Mouse (Mus musculus): Measurements from ENCODE around the gene Fgf12. TPM values are rescaled to one million over a fixed set of nuclear protein-coding genes. Genes with fewer than 3 reads are reported as not detected.

The Fgf12 gene
- polyA plus RNA-seq, 1 experiment from 2014 or later, result 67.3 TPM

DNA sequence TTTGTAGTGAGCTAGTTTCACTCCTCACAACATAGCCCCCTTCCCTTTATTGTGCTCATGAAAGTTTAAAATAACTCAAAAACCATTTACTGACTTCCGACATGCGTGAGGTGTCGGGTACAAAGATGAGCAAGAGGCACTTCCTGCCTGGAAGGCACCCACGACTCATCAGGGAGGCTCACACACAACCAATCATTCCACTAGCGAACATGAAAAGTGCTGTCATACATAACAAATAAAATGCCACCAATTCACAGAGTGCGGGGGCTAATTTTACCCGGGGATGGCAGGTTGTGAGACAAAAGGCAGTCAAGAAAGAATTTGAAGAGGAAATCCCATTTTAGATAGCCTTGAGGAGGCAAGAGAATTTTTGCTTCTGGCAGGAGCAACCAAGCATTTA, 344.6 kb downstream of the Fgf12 start:
- WGBS, result 62% methylated on average over 7 of the region's 7 CpGs
- Histone ChIP-seq H3K27me3 (replicated peaks; ENCODE audit: control insufficient read depth, insufficient read depth, low read length) (no peaks in the 10 kb centered on the region), H3K9ac (ENCODE audit: low read depth, low read length) (no peak overlapping the region), H3K27ac (ENCODE audit: low read depth, low read length) (no peak overlapping the region), H3K9me3 (ENCODE audit: control insufficient read depth, low read length) (no peaks in the 10 kb centered on the region), H3K4me2 (ENCODE audit: low read length) (no peak overlapping the region), H3K4me1 (ENCODE audit: control insufficient read depth, insufficient read depth, low read depth, low read length) (no peaks in the 10 kb centered on the region), H3K4me3 (ENCODE audit: low read length) (no peak overlapping the region), H3K36me3 (ENCODE audit: control insufficient read depth, insufficient read depth, low read length) (no peaks in the 10 kb centered on the region)
- peak; percentile 43; the same call in 1 of the 2 replicates for ATAC-seq

DNA sequence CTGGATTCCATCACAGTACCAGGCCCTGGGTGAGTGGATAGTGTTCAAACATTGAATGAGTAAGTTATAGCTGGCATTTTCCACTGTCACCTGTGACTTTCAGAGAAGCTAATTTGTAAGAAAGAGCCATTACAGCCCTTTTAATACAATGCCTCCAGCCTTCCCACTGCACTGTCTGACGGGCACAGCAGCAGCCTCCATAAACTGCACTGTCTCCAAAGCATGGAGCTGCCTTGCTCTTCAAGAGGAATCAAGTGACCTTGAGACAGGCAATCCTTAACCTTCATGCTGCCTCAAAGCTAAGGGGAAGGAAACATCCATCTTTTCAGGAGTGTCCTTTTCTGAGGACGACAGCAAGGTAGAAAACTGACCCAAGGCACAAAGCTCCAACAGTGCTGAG, 345.0 kb downstream of the Fgf12 start:
- Histone ChIP-seq H3K4me1 (ENCODE audit: control insufficient read depth, insufficient read depth, low read depth, low read length) (no peaks in the 10 kb centered on the region), H3K27ac (ENCODE audit: low read depth, low read length) (no peak overlapping the region), H3K36me3 (ENCODE audit: control insufficient read depth, insufficient read depth, low read length) (no peaks in the 10 kb centered on the region), H3K9me3 (ENCODE audit: control insufficient read depth, low read length) (no peaks in the 10 kb centered on the region), H3K4me2 (ENCODE audit: low read length) (no peak overlapping the region), H3K4me3 (ENCODE audit: low read length) (no peak overlapping the region), H3K27me3 (replicated peaks; ENCODE audit: control insufficient read depth, insufficient read depth, low read length) (no peaks in the 10 kb centered on the region), H3K9ac (ENCODE audit: low read depth, low read length) (no peak overlapping the region)
- peak; percentile 40; the same call in 1 of the 2 replicates for ATAC-seq
- 53% methylated on average over 2 of the region's 2 CpGs for WGBS

- WGBS, result 89% methylated on average over 1 of the region's 1 CpGs
- H3K27me3 ChIP-seq (replicated peaks; ENCODE audit: control insufficient read depth, insufficient read depth, low read length), result no peaks in the 10 kb centered on the region
- H3K4me2 ChIP-seq (ENCODE audit: low read length), result no peak overlapping the region
- no peak overlapping the region for H3K4me3 ChIP-seq (ENCODE audit: low read length)
- no peaks in the 10 kb centered on the region for H3K9me3 ChIP-seq (ENCODE audit: control insufficient read depth, low read length)
- H3K27ac ChIP-seq (ENCODE audit: low read depth, low read length), result no peak overlapping the region
- no peak for ATAC-seq
- no peaks in the 10 kb centered on the region for H3K36me3 ChIP-seq (ENCODE audit: control insufficient read depth, insufficient read depth, low read length)
- H3K4me1 ChIP-seq (ENCODE audit: control insufficient read depth, insufficient read depth, low read depth, low read length), result no peaks in the 10 kb centered on the region
- no peak overlapping the region for H3K9ac ChIP-seq (ENCODE audit: low read depth, low read length)
These were observed 348.7 kb downstream of the Fgf12 start for GRCm38 (mm10) chr16:28404156-28404555.

DNA sequence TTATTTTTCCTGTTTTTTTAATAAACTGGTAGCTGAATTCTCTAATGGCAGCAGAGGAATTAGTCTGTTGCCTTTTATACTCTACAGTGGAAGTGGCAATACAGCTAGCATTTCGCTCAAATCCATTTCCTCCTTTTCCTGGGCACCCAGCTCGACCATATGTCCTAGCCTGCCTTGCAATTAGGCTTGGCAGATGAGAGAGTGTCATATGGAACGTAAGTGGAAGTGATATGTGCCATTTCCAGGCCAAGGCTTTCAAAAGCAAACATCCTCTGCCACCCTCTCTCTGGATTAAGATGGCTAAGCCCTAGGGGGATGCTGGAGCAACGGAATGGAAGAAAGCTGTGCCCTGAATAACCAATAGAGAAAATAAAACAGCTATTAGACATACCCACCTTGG, 350.2 kb downstream of the Fgf12 start:
- Histone ChIP-seq H3K27ac (ENCODE audit: low read depth, low read length) (no peak overlapping the region), H3K4me2 (ENCODE audit: low read length) (no peak overlapping the region), H3K9me3 (ENCODE audit: control insufficient read depth, low read length) (no peaks in the 10 kb centered on the region), H3K4me3 (ENCODE audit: low read length) (no peak overlapping the region), H3K4me1 (ENCODE audit: control insufficient read depth, insufficient read depth, low read depth, low read length) (no peaks in the 10 kb centered on the region), H3K36me3 (ENCODE audit: control insufficient read depth, insufficient read depth, low read length) (no peaks in the 10 kb centered on the region), H3K27me3 (replicated peaks; ENCODE audit: control insufficient read depth, insufficient read depth, low read length) (no peaks in the 10 kb centered on the region), H3K9ac (ENCODE audit: low read depth, low read length) (no peak overlapping the region)
- no peak for ATAC-seq
- 50% methylated on average over 4 of the region's 4 CpGs for WGBS

GRCm38 (mm10) chr16:28391283-28391682, 361.6 kb downstream of the Fgf12 start:
- Histone ChIP-seq H3K9me3 (ENCODE audit: control insufficient read depth, low read length) (no peaks in the 10 kb centered on the region), H3K4me3 (ENCODE audit: low read length) (no peak overlapping the region), H3K27me3 (replicated peaks; ENCODE audit: control insufficient read depth, insufficient read depth, low read length) (no peaks in the 10 kb centered on the region), H3K36me3 (ENCODE audit: control insufficient read depth, insufficient read depth, low read length) (no peaks in the 10 kb centered on the region), H3K4me1 (ENCODE audit: control insufficient read depth, insufficient read depth, low read depth, low read length) (no peaks in the 10 kb centered on the region), H3K27ac (ENCODE audit: low read depth, low read length) (no peak overlapping the region), H3K4me2 (ENCODE audit: low read length) (no peak overlapping the region), H3K9ac (ENCODE audit: low read depth, low read length) (no peak overlapping the region)
- WGBS, result 82% methylated on average over 5 of the region's 5 CpGs
- no peak for ATAC-seq

DNA sequence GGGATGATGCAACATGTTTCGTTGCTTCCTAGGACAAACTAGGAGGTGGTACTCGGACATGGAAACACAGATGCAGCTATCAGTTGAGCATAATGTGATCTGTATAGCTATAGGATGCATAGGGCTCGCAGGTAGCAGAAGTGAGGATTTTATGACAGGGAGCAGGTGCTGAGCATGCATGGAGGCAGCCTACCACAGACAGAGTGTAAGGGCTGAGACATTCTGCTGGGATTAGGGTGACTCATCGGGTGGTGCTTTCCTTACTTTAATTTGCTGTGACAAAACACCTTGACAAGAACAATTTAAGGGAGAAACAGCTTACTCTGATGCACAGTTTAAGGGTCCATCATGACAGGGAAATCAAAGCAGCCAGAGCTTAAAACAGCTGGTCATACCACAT, 363.8 kb downstream of the Fgf12 start:
- Histone ChIP-seq H3K27ac (ENCODE audit: low read depth, low read length) (no peak overlapping the region), H3K9me3 (ENCODE audit: control insufficient read depth, low read length) (no peaks in the 10 kb centered on the region), H3K4me3 (ENCODE audit: low read length) (no peak overlapping the region), H3K4me1 (ENCODE audit: control insufficient read depth, insufficient read depth, low read depth, low read length) (no peaks in the 10 kb centered on the region), H3K36me3 (ENCODE audit: control insufficient read depth, insufficient read depth, low read length) (no peaks in the 10 kb centered on the region), H3K9ac (ENCODE audit: low read depth, low read length) (no peak overlapping the region), H3K4me2 (ENCODE audit: low read length) (no peak overlapping the region), H3K27me3 (replicated peaks; ENCODE audit: control insufficient read depth, insufficient read depth, low read length) (no peaks in the 10 kb centered on the region)
- ATAC-seq, result no peak
- 79% methylated on average over 4 of the region's 4 CpGs for WGBS

- Histone ChIP-seq H3K4me3 (ENCODE audit: low read length) (no peak overlapping the region), H3K4me1 (ENCODE audit: control insufficient read depth, insufficient read depth, low read depth, low read length) (no peaks in the 10 kb centered on the region), H3K27me3 (replicated peaks; ENCODE audit: control insufficient read depth, insufficient read depth, low read length) (no peaks in the 10 kb centered on the region), H3K9ac (ENCODE audit: low read depth, low read length) (no peak overlapping the region), H3K4me2 (ENCODE audit: low read length) (no peak overlapping the region), H3K9me3 (ENCODE audit: control insufficient read depth, low read length) (no peaks in the 10 kb centered on the region), H3K27ac (ENCODE audit: low read depth, low read length) (no peak overlapping the region), H3K36me3 (ENCODE audit: control insufficient read depth, insufficient read depth, low read length) (no peaks in the 10 kb centered on the region)
- WGBS, result 91% methylated on average over 2 of the region's 2 CpGs
- no peak for ATAC-seq
These were observed 378.1 kb downstream of the Fgf12 start for GRCm38 (mm10) chr16:28374790-28375189.

DNA sequence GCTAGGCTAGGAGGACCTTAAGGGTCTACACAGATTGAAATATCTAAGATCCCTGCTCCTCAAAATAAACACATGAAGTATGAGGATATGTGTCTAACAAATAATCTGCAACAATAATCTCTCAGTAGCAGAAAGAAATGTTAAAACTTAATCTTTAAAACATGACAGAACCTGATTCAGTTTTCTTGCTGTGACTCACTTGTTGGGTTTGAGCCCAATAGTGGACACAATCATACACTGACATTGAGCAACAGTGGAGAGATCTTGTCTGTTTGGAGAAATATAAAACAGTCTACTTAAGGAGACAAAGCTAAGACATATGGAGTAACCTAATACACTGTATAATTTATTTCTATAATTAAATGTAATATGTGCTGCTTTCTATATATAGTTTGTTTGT, 379.6 kb downstream of the Fgf12 start:
- no peaks in the 10 kb centered on the region for H3K27me3 ChIP-seq (replicated peaks; ENCODE audit: control insufficient read depth, insufficient read depth, low read length)
- H3K9ac ChIP-seq (ENCODE audit: low read depth, low read length), result no peak overlapping the region
- no peaks in the 10 kb centered on the region for H3K36me3 ChIP-seq (ENCODE audit: control insufficient read depth, insufficient read depth, low read length)
- H3K4me3 ChIP-seq (ENCODE audit: low read length), result no peak overlapping the region
- no peak for ATAC-seq
- H3K4me2 ChIP-seq (ENCODE audit: low read length), result no peak overlapping the region
- no peaks in the 10 kb centered on the region for H3K4me1 ChIP-seq (ENCODE audit: control insufficient read depth, insufficient read depth, low read depth, low read length)
- no peaks in the 10 kb centered on the region for H3K9me3 ChIP-seq (ENCODE audit: control insufficient read depth, low read length)
- no peak overlapping the region for H3K27ac ChIP-seq (ENCODE audit: low read depth, low read length)

DNA sequence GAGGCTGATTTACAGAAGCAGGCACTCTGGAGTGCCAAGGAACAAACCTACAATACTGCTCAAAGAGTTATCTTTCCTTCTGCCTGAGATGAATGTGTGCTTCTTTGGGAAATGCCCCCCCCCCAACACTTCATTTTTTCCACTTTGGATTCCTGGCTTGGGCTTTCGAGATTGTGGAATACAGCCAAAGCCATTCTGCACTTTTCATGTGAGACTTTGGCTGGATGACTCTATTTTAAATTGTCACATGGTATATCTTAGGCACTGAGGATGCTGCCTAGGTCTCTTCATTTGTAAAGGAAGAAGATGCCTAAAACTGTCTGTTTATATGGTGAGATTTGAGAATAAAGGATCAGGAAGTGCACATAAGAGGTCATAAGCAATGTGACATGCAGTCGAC, 402.2 kb downstream of the Fgf12 start:
- no peak overlapping the region for H3K9ac ChIP-seq (ENCODE audit: low read depth, low read length)
- 67% methylated on average over 2 of the region's 2 CpGs for WGBS

GRCm38 (mm10) chr16:28345323-28345722, 407.5 kb downstream of the Fgf12 start:
- H3K4me1 ChIP-seq (ENCODE audit: control insufficient read depth, insufficient read depth, low read depth, low read length), result no peaks in the 10 kb centered on the region; the same call in 1 of the 2 replicates
- H3K27ac ChIP-seq (ENCODE audit: low read depth, low read length), result no peak overlapping the region
- 35% methylated on average over 6 of the region's 6 CpGs for WGBS
- no peak overlapping the region for H3K4me2 ChIP-seq (ENCODE audit: low read length)
- no peaks in the 10 kb centered on the region for H3K27me3 ChIP-seq (replicated peaks; ENCODE audit: control insufficient read depth, insufficient read depth, low read length)
- peak; percentile 94 for ATAC-seq
- no peaks in the 10 kb centered on the region for H3K9me3 ChIP-seq (ENCODE audit: control insufficient read depth, low read length)
- H3K36me3 ChIP-seq (ENCODE audit: control insufficient read depth, insufficient read depth, low read length), result no peaks in the 10 kb centered on the region
- H3K9ac ChIP-seq (ENCODE audit: low read depth, low read length), result no peak overlapping the region
- H3K4me3 ChIP-seq (ENCODE audit: low read length), result no peak overlapping the region

More for the DNA sequence above, 402.2 kb downstream of the Fgf12 start:
- no peaks in the 10 kb centered on the region for H3K27me3 ChIP-seq (replicated peaks; ENCODE audit: control insufficient read depth, insufficient read depth, low read length)
- no peaks in the 10 kb centered on the region for H3K36me3 ChIP-seq (ENCODE audit: control insufficient read depth, insufficient read depth, low read length)
- H3K27ac ChIP-seq (ENCODE audit: low read depth, low read length), result no peak overlapping the region
- no peaks in the 10 kb centered on the region for H3K9me3 ChIP-seq (ENCODE audit: control insufficient read depth, low read length)
- H3K4me2 ChIP-seq (ENCODE audit: low read length), result no peak overlapping the region
- no peaks in the 10 kb centered on the region for H3K4me1 ChIP-seq (ENCODE audit: control insufficient read depth, insufficient read depth, low read depth, low read length)
- ATAC-seq, result no peak
- H3K4me3 ChIP-seq (ENCODE audit: low read length), result no peak overlapping the region
